Mouse (Mus musculus) liver, postnatal 0 days (tissue): Measurements from ENCODE around the gene Nup107.

Experiments
- CTCF ChIP-seq: sonication (generic); IDR thresholded peaks from 2 replicates; pipeline ENCODE4 v1.5.1; 2016; ENCODE audit warnings: antibody characterized with exemption, low read depth
- EP300 ChIP-seq: IDR thresholded peaks from 2 replicates; pipeline ENCODE4 v1.6.1; 2016; ENCODE audit warnings: antibody characterized with exemption, low read depth, mild to moderate bottlenecking

- TF ChIP-seq CTCF (no peak), EP300 (no peak)
Observed at GRCm38 (mm10) chr10:117743182-117743581, 49.3 kb downstream of the Nup107 start.
